Mouse (Mus musculus) WW6 (cell line): ENCODE measurements at regions not wholly inside any gene's neighbourhood (a gene's known extent, or its start where the extent isn't known, plus 50 kb on each side); places are given as distances from the start of the nearest gene placed in this dataset.
A peak's percentile ranks its signal among the peaks of the same experiment; 100 is the strongest.

ENCODE experiments used
- DNase-seq: peaks from one replicate; pipeline ENCODE4 v3.0.0-alpha.2; 2013; ENCODE audit warnings: low read depth, low spot score

DNA sequence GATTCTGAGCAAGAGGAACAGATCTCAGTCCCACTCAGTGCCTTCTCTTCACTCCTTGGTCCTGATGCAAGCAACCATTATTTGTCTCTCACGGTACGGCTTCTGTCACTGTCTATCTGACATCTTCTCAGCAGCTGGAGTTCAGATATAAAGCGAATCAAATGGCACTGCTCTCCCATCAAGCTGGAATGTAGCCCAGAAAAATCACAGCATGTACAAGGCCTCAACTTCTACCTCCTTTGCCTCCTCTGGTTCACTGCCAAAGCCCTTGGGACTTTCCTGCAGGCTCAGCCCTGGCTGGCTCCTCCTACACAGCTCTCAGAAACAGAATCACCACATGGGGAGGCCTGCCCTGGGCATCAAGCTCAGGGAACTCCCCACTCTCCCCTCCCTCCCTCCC is 107.1 kb upstream of the Prok2 start:
- DNase-seq: no peak

- DNase-seq: no peak
Measured at GRCm38 (mm10) chr6:99827625-99828024, 101.4 kb upstream of the Prok2 start.

DNA sequence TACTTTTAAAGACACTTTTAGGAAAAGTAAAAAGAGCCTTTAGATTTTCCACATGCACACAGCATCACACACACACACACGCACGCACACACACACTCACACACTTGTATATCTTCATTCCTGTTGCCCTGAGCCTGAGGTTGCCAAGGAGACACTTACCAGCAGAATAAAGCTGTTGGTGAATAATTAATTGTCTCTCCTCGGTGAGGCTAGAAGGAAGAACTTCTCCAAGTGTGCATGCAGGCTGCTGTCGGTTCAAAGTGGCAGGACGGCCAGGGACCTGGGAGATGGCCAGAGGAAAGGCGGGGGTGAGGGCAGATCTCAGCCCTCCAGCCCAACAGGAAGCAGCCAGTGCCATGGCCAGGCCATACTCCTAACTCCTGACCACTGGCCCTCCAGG is 98.6 kb upstream of the Prok2 start:
- DNase-seq: no peak

GRCm38 (mm10) chr6:99822471-99822870 is 96.3 kb upstream of the Prok2 start:
- no peak for DNase-seq

GRCm38 (mm10) chr6:99819255-99819929 is 93.2 kb upstream of the Prok2 start:
- DNase-seq: no peak

- DNase-seq: no peak
Measured at GRCm38 (mm10) chr6:99818486-99818885, 92.3 kb upstream of the Prok2 start.

GRCm38 (mm10) chr6:99817245-99817644 is 91.1 kb upstream of the Prok2 start:
- DNase-seq: no peak

- no peak for DNase-seq
Measured at GRCm38 (mm10) chr6:99813102-99813501, 86.9 kb upstream of the Prok2 start.

DNA sequence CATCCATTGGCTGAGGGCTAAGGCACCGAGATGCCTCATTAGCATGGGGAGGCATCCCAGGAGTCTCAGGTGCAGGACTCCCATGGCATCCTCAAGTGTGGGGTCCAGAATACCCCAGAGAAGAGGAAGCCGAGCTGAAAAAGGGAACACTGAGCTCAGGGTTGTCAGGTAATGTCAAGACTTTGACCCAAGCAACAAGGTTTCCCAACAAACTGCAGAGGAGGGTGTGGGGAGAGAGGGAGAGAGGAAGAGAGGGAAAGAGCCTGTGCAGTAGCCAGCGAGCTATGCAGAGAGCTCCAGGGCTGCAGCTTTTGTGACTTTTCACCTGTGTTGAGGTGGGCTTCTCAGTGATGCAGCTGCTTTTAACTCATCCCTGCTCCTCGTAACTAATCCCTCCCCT is 85.7 kb upstream of the Prok2 start:
- no peak for DNase-seq

- DNase-seq: no peak
Measured at GRCm38 (mm10) chr6:99810974-99811798, 85.0 kb upstream of the Prok2 start.

DNA sequence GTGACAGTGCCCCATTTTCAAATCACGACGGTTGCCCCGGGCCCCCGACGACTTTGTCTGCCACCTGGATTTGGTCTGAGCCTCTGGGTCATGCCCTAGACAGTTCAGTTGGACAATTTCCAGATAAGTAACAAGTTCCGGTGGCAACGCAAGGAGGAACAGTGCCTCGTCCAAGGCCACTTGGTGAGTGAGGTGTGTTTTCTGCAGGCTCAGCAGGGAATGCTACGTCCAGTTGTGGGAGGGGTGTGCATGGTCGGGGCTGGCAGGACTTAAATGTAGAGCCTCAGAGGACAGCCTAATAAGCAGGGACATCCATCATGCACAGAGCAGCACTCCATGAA is 78.7 kb upstream of the Prok2 start:
- DNase-seq: no peak

DNA sequence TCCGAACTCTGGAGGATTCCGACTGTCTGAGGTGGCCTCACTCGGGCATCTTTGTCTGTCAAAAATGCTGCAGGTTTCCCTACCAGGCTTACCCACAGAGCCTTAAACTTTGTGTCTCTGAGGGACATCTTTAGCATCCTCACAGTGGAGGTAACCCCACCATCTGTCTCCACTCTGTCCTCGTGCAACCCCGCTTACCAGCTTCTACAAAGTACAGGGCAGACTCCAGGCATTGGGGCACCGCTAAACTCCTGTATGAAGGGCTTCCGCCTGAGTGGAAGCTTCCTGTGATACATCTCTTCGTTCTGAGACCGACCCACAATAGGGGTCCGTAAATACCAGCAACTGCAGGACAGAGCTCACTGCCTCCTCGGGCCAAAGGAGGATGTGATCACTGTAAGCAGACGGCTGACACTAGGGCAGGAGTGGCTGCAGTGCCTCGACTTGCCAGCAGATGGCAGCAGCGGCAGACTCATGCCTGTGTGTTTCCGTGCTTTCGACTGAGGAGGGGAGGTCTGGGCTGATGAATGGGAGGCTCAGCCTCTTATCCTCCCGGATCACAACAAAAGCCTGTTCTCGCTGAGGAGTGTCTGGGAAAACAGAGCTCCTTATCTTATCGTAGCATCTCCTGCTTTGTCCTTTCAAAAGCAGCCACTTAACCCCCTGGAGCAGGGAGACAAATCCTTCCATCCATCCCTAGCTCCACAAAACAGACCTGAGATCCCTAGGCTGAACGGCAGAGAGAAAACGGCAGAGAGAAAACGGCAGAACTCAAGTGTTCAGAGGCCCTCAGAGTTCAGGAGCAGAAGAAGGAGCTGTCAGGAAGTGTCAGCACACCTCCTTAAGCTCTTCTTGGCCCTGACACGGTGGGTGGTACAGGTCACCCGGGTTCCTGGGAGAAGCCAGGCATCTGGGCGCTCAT is 78.1 kb upstream of the Prok2 start:
- DNase-seq: peak; percentile 70

- no peak for DNase-seq
Measured at GRCm38 (mm10) chr6:99800919-99801318, 74.7 kb upstream of the Prok2 start.

DNA sequence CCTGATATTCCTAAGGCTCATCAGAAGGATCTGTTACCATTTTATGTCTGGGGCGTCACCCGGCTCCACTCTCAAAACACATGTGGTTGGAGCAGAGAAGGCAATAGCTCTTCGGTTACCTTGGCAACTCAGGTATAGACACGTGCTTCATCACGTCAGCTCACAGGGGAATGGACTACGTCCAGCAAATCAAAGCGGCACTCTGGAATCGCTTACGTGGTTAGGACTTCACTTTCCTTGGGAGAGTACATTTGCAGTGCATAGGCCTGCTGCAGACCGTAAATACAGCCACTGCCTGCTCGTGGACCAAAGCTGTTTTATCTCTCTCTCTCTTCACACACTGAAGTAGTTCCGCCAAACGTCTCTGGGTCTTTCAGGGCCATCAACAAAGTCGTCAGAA is 74.1 kb upstream of the Prok2 start:
- DNase-seq: no peak

GRCm38 (mm10) chr6:99796390-99796789 is 70.2 kb upstream of the Prok2 start:
- no peak for DNase-seq

- DNase-seq: no peak
Measured at GRCm38 (mm10) chr6:99793546-99793945, 67.4 kb upstream of the Prok2 start.

GRCm38 (mm10) chr6:99792353-99792752 is 66.2 kb upstream of the Prok2 start:
- DNase-seq: no peak

GRCm38 (mm10) chr6:99786977-99787376 is 60.8 kb upstream of the Prok2 start:
- no peak for DNase-seq

GRCm38 (mm10) chr6:99785212-99785611 is 59.0 kb upstream of the Prok2 start:
- no peak for DNase-seq

DNA sequence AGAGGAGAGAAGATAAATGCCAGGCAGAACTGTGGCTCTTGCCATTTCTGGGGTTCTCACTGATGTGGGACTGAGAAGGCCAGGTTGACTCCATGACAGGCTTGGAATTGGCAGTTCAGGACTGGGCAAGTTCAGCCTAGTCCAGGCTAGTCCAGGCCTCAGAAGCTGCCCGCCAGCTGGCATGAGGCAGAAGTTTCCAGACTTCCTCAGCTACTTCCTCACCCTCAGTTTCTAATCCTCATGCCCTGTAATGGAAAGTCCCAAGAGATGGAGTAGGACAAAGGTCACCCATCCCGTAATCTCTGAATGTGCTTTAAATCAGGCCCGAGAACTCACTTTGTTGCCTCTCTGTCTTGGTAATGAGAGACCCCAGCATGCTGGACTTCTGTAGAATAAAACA is 58.6 kb upstream of the Prok2 start:
- no peak for DNase-seq

- no peak for DNase-seq
Measured at GRCm38 (mm10) chr6:99784285-99784684, 58.1 kb upstream of the Prok2 start.

DNA sequence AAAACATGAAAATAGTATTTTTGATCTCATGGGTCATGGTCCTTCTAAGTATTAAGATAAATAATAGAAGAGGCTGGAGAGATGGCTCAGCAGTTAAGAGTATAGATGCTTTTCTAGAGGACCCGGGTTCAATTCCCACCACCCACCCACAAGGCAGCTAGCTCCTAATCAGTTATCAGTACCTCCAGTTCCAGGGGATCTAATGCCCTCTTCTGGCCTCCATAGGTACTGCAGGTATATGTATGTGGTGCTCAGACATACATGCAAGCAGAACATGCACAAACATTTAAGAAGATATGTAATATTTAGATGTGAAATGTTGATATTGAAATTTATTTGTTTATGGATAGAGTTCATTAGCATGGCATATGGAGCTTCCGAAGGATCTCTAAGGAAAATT is 56.8 kb upstream of the Prok2 start:
- no peak for DNase-seq
